Mouse (Mus musculus): Measurements from ENCODE around the gene Prim1.

DNA sequence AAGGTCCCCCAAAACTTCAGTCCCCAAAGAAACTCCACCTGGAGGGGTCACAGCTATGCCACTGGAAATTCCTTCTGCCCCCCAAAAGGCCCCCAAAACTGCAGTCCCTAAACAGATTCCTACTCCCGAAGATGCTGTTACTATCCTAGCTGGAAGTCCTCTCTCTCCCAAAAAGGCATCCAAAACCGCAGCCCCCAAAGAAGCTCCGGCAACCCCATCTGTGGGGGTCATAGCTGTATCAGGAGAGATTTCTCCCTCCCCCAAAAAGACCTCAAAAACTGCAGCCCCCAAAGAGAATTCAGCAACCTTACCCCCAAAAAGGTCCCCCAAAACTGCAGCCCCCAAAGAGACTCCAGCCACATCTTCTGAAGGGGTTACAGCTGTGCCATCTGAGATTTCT, 27.5 kb downstream of the Prim1 start:
- TF ChIP-seq POLR2A (IDR thresholded peaks at IDR 0.05; ENCODE audit: borderline replicate concordance, extremely low read depth, insufficient read depth, insufficient read length, poor library complexity, severe bottlenecking) (no peak), CTCF (IDR thresholded peaks at IDR 0.05; ENCODE audit: borderline replicate concordance, extremely low read depth, insufficient read depth, insufficient read length) (no peak)
